Mouse (Mus musculus) hindbrain, embryonic 13.5 days (tissue): Measurements from ENCODE around the gene Tcf12. TPM values are rescaled to one million over a fixed set of nuclear protein-coding genes. Genes with fewer than 3 reads are reported as not detected.
A peak's percentile ranks its signal among the peaks of the same experiment; 100 is the strongest.

ENCODE experiments used
- ATAC-seq: fragments of 200-750 bp; cut with Nextera tagmentation; 2 replicates; pipeline ENCODE4 v1.8.0; 2017; ENCODE audit warnings: moderate TSS enrichment; ENCODE audit not compliant: low FRiP score
- H3K27ac ChIP-seq: fragments of 300-500 bp; sonication (generic); 2 replicates; pipeline ENCODE4 v1.5.1; 2015; ENCODE audit warnings: inconsistent platforms, mild to moderate bottlenecking, moderate library complexity
- H3K27me3 ChIP-seq: fragments of 300-500 bp; sonication (generic); 2 replicates; pipeline ENCODE4 v1.6.1; 2015; ENCODE audit warnings: mild to moderate bottlenecking, inconsistent platforms
- H3K36me3 ChIP-seq: fragments of 300-500 bp; sonication (generic); 2 replicates; pipeline ENCODE4 v1.6.1; 2015; ENCODE audit warnings: mild to moderate bottlenecking, inconsistent platforms
- H3K4me1 ChIP-seq: fragments of 300-500 bp; sonication (generic); replicated peaks from 2 replicates; pipeline ENCODE4 v1.6.1; 2015; ENCODE audit warnings: inconsistent platforms
- H3K4me2 ChIP-seq: fragments of 300-500 bp; sonication (generic); 2 replicates; pipeline ENCODE4 v1.6.1; 2015; ENCODE audit warnings: inconsistent platforms, mild to moderate bottlenecking, moderate library complexity
- H3K4me3 ChIP-seq: fragments of 300-500 bp; sonication (generic); 2 replicates; pipeline ENCODE4 v1.5.1; 2015; ENCODE audit warnings: mild to moderate bottlenecking, inconsistent platforms
- H3K9ac ChIP-seq: fragments of 300-500 bp; sonication (generic); 2 replicates; pipeline ENCODE4 v1.6.1; 2015; ENCODE audit warnings: mild to moderate bottlenecking, inconsistent platforms
- H3K9me3 ChIP-seq: fragments of 300-500 bp; sonication (generic); 2 replicates; pipeline ENCODE4 v1.6.1; 2016; ENCODE audit warnings: inconsistent platforms
- WGBS: fragments of 180-500 bp; shearing (Covaris S2); methylation state at CpG from one replicate; pipeline ENCODE4 v1.1.7; 2015; 5-methylcytosine and 5-hydroxymethylcytosine counted together
- polyA plus RNA-seq: library from polyadenylated mRNA; unstranded; fragments of >200 nt; fragmentation: Nextera tagmentation; extraction: Ambion mirVana; gene quantifications from 2 replicates; pipeline ENCODE4 v1.2.1, GENCODE M21; 2015

Gene Tcf12
- polyA plus RNA-seq, 1 experiment from 2014 or later, result 141 TPM

DNA sequence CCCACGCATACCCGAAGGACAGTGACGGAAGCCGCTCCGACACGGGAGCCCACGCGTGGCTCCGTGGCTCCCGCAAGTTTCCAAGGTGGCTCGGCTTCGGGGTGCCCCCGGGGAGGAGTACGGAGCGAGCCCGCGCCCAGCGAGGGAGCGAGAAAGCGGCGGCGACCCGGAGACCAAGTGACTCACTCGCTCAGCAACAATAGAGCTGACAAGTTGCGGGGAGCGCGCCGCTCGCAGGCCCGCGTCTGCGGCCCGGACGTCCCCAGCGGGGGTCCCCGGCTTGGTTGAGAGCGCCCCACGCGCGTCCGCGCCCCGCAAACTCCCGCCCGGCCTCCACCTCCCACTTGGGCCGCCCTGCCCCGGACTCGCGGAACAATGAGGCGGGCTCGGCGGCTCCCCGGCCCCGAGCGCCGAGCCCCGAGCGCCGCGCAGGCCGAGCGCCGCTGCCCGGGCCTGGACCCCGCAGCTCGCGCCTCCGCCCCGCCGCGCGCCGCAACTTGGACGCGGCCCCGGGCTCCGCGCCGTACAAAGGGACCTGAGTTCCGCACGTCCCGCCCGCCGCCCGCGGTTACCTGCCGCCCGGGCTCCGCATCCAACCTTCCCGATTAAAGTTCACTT is 558 bp downstream of the Tcf12 start:
- H3K4me1 ChIP-seq, result peaks cover 32% of the 10 kb centered on the region
- H3K36me3 ChIP-seq, result no peaks in the 10 kb centered on the region
- H3K4me2 ChIP-seq, result peak overlapping the region; percentile 71
- under 1% methylated on average over 89 of the region's 90 CpGs for WGBS
- ATAC-seq, result peak; percentile 75
- H3K27ac ChIP-seq, result peak overlapping the region; percentile 99
- H3K9ac ChIP-seq, result peak overlapping the region; percentile 99
- no peaks in the 10 kb centered on the region for H3K27me3 ChIP-seq
- H3K4me3 ChIP-seq, result peak overlapping the region; percentile 97
- H3K9me3 ChIP-seq, result no peaks in the 10 kb centered on the region

DNA sequence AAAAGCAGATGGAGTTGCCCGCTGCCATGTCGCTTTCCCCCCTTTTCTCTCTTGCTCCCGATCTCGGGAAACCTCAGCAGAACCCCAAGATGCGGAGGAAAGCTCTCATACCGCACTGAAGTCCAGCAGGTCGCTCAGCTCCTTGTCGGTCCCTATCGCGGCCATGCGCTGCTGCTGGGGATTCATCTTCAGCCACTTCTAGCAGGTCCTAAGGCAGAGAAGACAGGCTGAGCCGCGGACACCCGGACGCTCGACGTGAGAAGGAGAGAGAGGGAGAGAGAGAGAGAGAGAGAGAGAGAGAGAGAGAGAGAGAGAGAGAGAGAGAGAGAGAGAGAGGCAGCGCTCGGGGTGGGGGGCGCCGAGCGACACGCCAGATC is 1.1 kb downstream of the Tcf12 start:
- no peaks in the 10 kb centered on the region for H3K9me3 ChIP-seq

DNA sequence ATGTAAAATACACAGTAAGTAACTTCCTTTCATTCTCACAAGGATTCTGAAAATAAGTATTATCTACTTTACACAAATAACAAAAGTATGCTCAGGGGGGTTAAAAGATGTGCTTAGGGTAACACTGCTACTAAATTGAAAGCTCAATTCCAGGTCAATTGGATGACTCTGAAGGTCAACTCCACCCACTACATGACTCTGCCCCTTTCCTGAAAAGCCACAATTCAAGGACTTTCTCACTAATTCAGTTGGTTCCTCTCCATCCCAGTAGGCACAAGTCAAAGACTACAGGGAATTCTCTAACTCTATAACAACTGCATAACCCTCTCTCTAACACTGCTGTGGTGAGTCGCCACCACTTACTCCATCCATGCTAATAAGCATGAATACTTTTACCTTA is 8.2 kb downstream of the Tcf12 start:
- Histone ChIP-seq H3K36me3 (peaks cover 8% of the 10 kb centered on the region; the same call in 1 of the 2 replicates), H3K4me2 (no peak overlapping the region), H3K27me3 (no peaks in the 10 kb centered on the region), H3K4me1 (peaks cover 16% of the 10 kb centered on the region), H3K9me3 (no peaks in the 10 kb centered on the region), H3K27ac (no peak overlapping the region), H3K9ac (no peak overlapping the region), H3K4me3 (no peak overlapping the region)
- 95% methylated on average over 1 of the region's 1 CpGs for WGBS
- no peak for ATAC-seq

More for the DNA sequence above, 1.1 kb downstream of the Tcf12 start:
- Histone ChIP-seq H3K36me3 (no peaks in the 10 kb centered on the region), H3K4me3 (peak overlapping the region; percentile 97), H3K27me3 (no peaks in the 10 kb centered on the region), H3K27ac (peak overlapping the region; percentile 99), H3K4me1 (peaks cover 32% of the 10 kb centered on the region), H3K9ac (peak overlapping the region; percentile 99), H3K4me2 (peak overlapping the region; percentile 71)
- peak; percentile 57; the same call in 1 of the 2 replicates for ATAC-seq
- under 1% methylated on average over 19 of the region's 23 CpGs for WGBS

DNA sequence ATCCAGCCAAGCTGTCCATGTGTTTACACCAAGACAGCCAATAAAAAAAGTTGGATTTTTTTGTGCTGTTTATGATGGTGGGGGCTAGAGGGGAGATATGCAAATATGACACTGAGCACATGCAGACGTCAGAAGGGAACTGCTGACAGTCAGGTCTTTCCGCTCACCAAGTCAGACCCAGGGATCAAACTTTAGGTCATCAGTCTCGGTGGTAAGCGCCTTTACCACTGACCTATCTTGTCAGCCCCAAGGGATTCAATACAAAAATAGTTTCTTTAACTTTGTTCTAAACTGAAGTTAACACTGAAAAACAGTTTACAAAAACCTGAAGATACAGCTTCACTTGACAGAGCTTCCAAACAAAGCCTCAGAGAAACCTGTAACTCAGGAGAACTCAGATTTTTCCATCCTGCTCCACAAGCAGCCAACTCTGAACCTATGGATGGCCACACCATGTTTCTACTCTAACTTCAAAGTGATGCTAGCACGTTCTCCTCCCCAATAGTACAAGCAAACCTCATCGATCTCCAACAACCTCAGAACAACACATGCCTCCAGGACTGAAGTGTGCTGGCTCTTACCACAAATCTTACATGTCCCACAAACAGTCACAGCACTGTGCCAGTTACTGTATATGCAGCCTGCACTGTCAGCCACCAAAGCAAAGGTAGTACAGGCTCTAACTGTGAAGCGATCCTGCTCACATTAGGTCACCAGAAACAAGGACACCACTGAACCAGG is 11.6 kb downstream of the Tcf12 start:
- Histone ChIP-seq H3K36me3 (peaks cover 16% of the 10 kb centered on the region), H3K4me3 (no peak overlapping the region), H3K27me3 (no peaks in the 10 kb centered on the region), H3K9ac (no peak overlapping the region), H3K4me1 (0 out of 2 replicates have a peak, but pooled peaks cover 4% of the 10 kb centered on the region), H3K27ac (no peak overlapping the region), H3K9me3 (no peaks in the 10 kb centered on the region), H3K4me2 (no peak overlapping the region)
- WGBS, result 82% methylated on average over 7 of the region's 7 CpGs
- ATAC-seq, result no peak

DNA sequence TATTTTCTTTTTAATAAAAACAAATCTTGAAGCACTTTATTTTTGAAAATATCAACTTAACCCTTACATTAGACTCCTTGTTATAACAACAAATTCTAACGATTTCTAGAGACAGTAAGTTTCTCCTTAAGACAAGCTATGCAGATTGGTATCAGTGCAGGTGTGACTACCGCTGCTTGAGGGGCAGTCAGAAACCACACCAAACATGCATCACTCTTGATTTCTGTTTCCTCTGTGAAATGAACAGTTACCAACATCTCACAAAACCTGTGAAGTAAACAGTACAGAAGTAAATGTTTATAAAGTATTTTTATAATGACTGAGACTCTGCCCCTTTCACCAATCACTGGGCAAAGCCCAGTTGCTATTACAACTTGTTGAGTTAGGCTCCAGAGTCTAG is 13.6 kb downstream of the Tcf12 start:
- ATAC-seq, result no peak
- Histone ChIP-seq H3K27me3 (no peaks in the 10 kb centered on the region), H3K9ac (no peak overlapping the region), H3K9me3 (no peaks in the 10 kb centered on the region), H3K36me3 (peaks cover 16% of the 10 kb centered on the region), H3K4me2 (no peak overlapping the region), H3K27ac (no peak overlapping the region), H3K4me1 (no peaks in the 10 kb centered on the region), H3K4me3 (no peak overlapping the region)
- 94% methylated on average over 2 of the region's 2 CpGs for WGBS

DNA sequence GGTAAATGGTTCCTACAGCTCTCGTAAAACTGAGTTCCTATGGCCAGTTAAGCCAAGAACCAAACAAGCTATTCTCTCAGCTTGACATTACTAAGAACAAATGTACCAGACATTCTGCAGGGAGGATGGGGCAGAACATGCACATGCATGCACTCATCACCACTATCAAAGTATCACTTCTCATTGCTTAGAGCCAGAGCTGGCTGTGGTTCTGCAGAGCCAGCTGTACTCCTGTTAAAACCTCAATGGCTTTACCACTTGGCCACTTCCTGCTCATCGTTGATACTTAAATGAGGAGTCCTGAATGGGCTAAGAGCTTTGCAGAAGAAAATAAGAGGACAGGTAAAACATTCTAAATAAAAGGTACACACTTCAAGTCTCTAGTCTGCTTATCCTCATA is 14.6 kb downstream of the Tcf12 start:
- Histone ChIP-seq H3K4me3 (no peak overlapping the region), H3K4me2 (no peak overlapping the region), H3K27me3 (no peaks in the 10 kb centered on the region), H3K9ac (no peak overlapping the region), H3K4me1 (no peaks in the 10 kb centered on the region), H3K36me3 (peaks cover 13% of the 10 kb centered on the region), H3K9me3 (no peaks in the 10 kb centered on the region), H3K27ac (no peak overlapping the region)
- 95% methylated on average over 2 of the region's 2 CpGs for WGBS
- ATAC-seq, result no peak

DNA sequence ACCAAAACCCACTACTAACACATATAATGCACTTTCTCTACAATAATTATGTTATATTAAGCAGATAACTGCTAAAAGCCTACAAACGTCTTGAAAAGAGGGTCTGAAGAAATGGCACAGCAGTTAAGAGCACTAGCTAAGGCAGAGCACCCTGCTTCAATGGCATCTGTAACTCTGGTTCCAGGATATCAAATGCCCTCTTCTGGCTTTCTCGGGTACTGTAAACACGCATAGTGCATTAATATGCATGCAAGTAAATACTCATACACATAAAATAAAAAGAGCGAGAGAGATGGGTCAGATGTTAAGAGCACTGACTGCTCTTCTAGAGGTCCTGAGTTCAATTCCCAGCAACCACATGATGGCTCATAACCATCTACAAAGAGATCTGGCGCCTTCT is 17.0 kb downstream of the Tcf12 start:
- H3K4me1 ChIP-seq, result no peaks in the 10 kb centered on the region
- no peak overlapping the region for H3K9ac ChIP-seq
- no peak overlapping the region for H3K4me3 ChIP-seq
- WGBS, result 89% methylated on average over 5 of the region's 5 CpGs
- no peaks in the 10 kb centered on the region for H3K27me3 ChIP-seq
- H3K4me2 ChIP-seq, result no peak overlapping the region
- no peak overlapping the region for H3K27ac ChIP-seq
- H3K9me3 ChIP-seq, result no peaks in the 10 kb centered on the region
- no peak for ATAC-seq
- peaks cover 8% of the 10 kb centered on the region for H3K36me3 ChIP-seq

DNA sequence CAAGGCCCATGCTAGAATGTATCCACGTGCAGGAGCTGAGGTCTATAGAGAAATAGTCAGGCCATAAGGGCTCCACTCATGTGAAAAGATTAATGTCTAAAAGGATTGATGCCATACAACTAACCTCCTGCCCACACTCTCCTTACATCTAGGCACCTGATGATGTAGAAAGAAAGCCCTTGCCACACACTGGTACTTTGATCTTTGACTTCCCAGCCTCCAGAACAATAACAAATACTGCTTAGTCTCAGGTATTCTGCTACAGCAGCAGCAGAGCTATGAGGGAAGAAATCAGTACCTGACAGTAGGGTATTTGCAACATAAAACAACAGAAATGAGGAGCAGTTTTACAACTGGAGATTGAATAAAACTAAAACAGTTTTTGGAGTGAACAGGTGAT is 19.5 kb downstream of the Tcf12 start:
- no peaks in the 10 kb centered on the region for H3K4me1 ChIP-seq
- H3K36me3 ChIP-seq, result peaks cover 7% of the 10 kb centered on the region
- ATAC-seq, result no peak
- H3K27ac ChIP-seq, result no peak overlapping the region
- WGBS, result 67% methylated on average over 1 of the region's 1 CpGs
- H3K4me3 ChIP-seq, result no peak overlapping the region
- H3K9me3 ChIP-seq, result no peaks in the 10 kb centered on the region
- no peaks in the 10 kb centered on the region for H3K27me3 ChIP-seq
- no peak overlapping the region for H3K4me2 ChIP-seq
- no peak overlapping the region for H3K9ac ChIP-seq

DNA sequence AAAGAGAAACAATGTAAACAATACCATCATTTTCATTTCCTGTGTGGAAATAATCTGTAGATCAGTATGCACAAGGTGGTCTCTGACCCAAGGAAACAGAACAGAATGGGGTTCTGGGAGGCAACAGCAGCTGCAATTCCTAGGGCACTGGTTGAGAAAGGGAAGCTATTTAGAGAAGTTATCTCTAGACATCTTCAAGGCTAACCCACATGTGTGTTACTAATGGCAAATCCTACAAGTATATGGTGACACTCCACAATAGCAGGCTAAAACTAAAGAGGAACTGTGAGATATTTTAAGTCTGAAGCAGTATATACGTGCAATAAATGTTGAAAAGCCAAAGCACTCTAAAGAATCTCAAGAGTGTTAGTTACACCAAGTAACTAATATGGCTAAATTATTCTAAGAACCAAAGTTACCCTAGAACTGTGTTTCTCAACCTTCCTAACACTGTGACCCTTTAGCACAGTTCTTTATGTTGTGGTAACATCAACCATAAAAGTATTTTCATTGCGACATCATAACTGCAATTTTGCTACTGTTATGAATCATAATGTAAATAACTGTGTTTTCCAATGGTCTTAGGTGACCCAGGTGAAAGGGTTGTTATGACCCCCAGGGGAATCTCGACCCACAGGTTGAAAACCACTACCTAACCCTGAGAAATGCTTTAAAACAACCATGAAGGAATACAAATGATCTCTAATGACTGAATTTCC is 22.6 kb downstream of the Tcf12 start:
- H3K27ac ChIP-seq, result no peak overlapping the region
- no peak for ATAC-seq
- no peak overlapping the region for H3K9ac ChIP-seq
- H3K4me3 ChIP-seq, result no peak overlapping the region
- no peaks in the 10 kb centered on the region for H3K36me3 ChIP-seq
- H3K27me3 ChIP-seq, result no peaks in the 10 kb centered on the region
- H3K4me2 ChIP-seq, result no peak overlapping the region
- H3K9me3 ChIP-seq, result no peaks in the 10 kb centered on the region
- WGBS, result 94% methylated on average over 3 of the region's 3 CpGs
- peaks cover 2% of the 10 kb centered on the region; the same call in 1 of the 2 replicates for H3K4me1 ChIP-seq

DNA sequence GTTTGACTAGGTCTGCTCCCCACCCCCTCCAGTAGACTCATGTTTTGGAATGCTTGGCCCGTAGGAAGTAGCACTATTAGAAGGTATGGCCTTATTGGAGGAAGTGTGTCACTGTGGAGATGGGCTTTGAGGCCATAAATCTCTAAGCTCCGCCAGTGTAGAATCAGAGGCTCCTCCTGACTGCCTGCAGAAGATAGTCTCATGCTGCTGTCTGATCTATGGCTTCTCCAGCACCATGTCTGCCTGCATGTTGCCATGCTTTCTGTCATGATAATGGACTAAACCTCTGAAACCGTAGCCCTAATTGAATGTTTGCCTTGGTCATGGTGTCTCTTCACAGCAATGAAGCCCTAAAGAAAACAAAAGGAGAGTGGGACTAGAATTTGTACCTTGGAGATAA is 26.7 kb downstream of the Tcf12 start:
- ATAC-seq, result no peak
- no peak overlapping the region for H3K4me3 ChIP-seq
- no peaks in the 10 kb centered on the region for H3K27me3 ChIP-seq
- H3K4me2 ChIP-seq, result no peak overlapping the region
- H3K9me3 ChIP-seq, result no peaks in the 10 kb centered on the region
- 71% methylated on average over 3 of the region's 3 CpGs for WGBS
- no peak overlapping the region for H3K27ac ChIP-seq
- peaks cover 5% of the 10 kb centered on the region; the same call in 1 of the 2 replicates for H3K4me1 ChIP-seq
- H3K36me3 ChIP-seq, result no peaks in the 10 kb centered on the region
- H3K9ac ChIP-seq, result no peak overlapping the region

DNA sequence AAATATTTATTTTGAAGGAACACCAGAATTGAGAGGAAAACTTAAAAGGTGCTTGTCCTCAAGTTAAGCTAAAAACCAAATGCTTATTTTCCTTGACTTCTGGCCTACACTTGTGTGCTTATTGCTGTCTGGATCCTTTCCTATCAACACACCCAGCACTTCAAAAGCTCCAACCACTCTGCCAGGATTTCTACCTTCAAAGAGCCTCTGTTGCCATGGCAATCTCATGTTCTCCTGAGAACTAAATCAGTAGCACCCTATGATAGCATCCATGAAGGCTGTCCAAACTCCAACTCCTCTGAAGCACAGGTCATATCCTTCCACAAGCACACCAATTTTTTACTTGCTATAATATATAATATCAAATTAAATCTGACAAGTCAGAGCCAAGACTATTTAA is 27.5 kb downstream of the Tcf12 start:
- Histone ChIP-seq H3K9ac (no peak overlapping the region), H3K27ac (no peak overlapping the region), H3K4me2 (no peak overlapping the region), H3K4me3 (no peak overlapping the region), H3K9me3 (no peaks in the 10 kb centered on the region), H3K27me3 (no peaks in the 10 kb centered on the region), H3K36me3 (no peaks in the 10 kb centered on the region), H3K4me1 (peaks cover 5% of the 10 kb centered on the region; the same call in 1 of the 2 replicates)
- no peak for ATAC-seq

DNA sequence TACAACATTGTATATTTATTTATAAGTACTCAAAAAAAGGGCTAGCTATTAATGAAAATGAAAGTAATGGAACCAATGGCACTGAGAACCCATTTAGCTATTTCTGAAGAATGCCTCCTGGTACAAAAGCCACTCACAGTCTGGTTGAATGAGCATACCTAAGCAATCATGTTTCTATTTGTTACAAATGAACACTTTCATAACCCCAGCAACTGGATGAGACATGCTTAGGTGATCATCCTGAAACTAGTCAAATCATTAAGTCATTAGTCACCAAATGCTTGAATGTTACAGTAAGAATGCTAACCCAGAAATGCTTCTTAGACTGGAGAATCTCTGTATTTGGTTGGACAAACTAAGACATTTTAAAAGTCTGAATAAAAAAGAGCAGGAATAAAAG is 35.5 kb downstream of the Tcf12 start:
- Histone ChIP-seq H3K9me3 (no peaks in the 10 kb centered on the region), H3K36me3 (no peaks in the 10 kb centered on the region), H3K9ac (no peak overlapping the region), H3K27ac (no peak overlapping the region), H3K4me3 (no peak overlapping the region), H3K27me3 (no peaks in the 10 kb centered on the region), H3K4me1 (no peaks in the 10 kb centered on the region), H3K4me2 (no peak overlapping the region)
- no peak for ATAC-seq
